ENCODE assay signal across 9 mouse cellular contexts in the genomic region with DNA sequence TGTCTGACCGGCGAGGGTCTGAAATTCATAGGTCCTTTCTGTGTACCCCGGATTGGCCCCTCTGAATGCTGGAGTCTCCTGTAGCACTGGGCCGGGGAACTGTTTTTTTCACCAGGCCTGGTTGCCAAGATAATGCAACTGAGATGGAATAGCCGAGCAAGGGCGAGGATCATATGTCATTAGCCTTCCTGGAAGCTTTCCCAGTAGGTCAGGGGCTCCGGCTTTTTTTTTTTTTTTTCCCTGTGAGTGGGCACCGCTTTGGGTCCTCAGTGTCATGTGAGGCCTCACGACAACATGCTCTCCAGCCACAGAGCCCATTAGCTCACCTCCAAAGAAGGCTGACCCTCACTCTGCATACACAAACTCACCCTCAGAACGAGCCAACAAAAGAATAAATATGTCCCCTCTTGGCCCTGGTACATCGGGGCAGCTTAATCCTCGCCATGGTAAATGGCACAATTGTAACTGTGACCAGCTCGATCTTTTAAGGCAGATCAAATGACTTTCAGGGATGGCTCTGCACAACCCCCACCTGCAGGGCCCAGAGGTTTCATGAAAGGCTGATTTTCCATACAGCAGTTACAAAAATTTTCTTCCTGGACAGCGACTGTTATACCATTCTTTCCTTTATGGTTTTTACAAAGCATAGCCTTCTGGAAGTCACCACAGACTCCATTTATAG. TPM values are rescaled to one million over a fixed set of nuclear protein-coding genes. Genes with fewer than 3 reads are reported as not detected.
DNase-seq lines count a peak whose midpoint lies in the region; ATAC-seq and TF ChIP-seq lines count a peak whose summit lies in the region.
"Had no signal": no experiment of that assay in that cellular context is flagged by ENCODE, and none has a peak within 500 bp of the region (broad histone marks: within the 10 kb centered on the region; RNA-seq: fewer than 3 reads in every experiment).

No protein-coding gene starts in this region.

- H3K36me3 ChIP-seq in kidney, embryonic 14.5 days (ENCODE audit: control insufficient read depth, insufficient read depth, low read length), result no peaks in the 10 kb centered on the region
- no peaks in the 10 kb centered on the region for H3K36me3 ChIP-seq in heart, embryonic 11.5 days (ENCODE audit: control insufficient read depth, insufficient read depth, low read length)
- no peaks in the 10 kb centered on the region for H3K36me3 ChIP-seq in limb, embryonic 15.5 days

- H3K4me1 ChIP-seq in kidney, embryonic 14.5 days (ENCODE audit: control insufficient read depth, insufficient read depth, low read length), result peaks cover 8% of the 10 kb centered on the region; the same call in 1 of the 2 replicates
- peaks cover 20% of the 10 kb centered on the region for H3K4me1 ChIP-seq in heart, embryonic 11.5 days (ENCODE audit: control insufficient read depth, insufficient read depth, low read length)
- H3K4me1 ChIP-seq in limb, embryonic 15.5 days, result peaks cover 25% of the 10 kb centered on the region

- 51% methylated on average over 14 of the region's 14 CpGs for WGBS in kidney, embryonic 14.5 days
- 48% methylated on average over 14 of the region's 14 CpGs for WGBS in heart, embryonic 11.5 days (ENCODE audit: insufficient replicate concordance)
- 52% methylated on average over 14 of the region's 14 CpGs for WGBS in limb, embryonic 15.5 days

- intact Hi-C loops in left cerebral cortex, postnatal 10 days (cut with DNase I), result no loop called here
- intact Hi-C loops in left cerebral cortex, adult 2 months (cut with DNase I), result no loop called here

- ATAC-seq in kidney, embryonic 14.5 days (ENCODE audit: low FRiP score, low TSS enrichment), result 0 out of 2 replicates have a peak, but pooled peaks have one; percentile 16
- no peak for ATAC-seq in heart, embryonic 11.5 days (replicated peaks; ENCODE audit: insufficient number of reproducible peaks, low FRiP score, low TSS enrichment)
- 0 out of 2 replicates have a peak, but pooled peaks have one; percentile 35 for ATAC-seq in limb, embryonic 15.5 days (ENCODE audit: insufficient number of reproducible peaks, low FRiP score, low TSS enrichment, low read depth)
- no peak for ATAC-seq in activated CD4-positive, CD25-positive, alpha-beta regulatory T cell, adult 4 months

- H3K27me3 ChIP-seq in kidney, embryonic 14.5 days (ENCODE audit: control insufficient read depth, insufficient read depth, low read length), result no peaks in the 10 kb centered on the region
- H3K27me3 ChIP-seq in heart, embryonic 11.5 days (ENCODE audit: control insufficient read depth, insufficient read depth, low read length), result no peaks in the 10 kb centered on the region
- no peaks in the 10 kb centered on the region for H3K27me3 ChIP-seq in limb, embryonic 15.5 days

- H3K27ac ChIP-seq in kidney, embryonic 14.5 days (ENCODE audit: low read depth, low read length), result no peak overlapping the region
- H3K27ac ChIP-seq in heart, embryonic 11.5 days (ENCODE audit: low read depth, low read length), result peak overlapping the region; percentile 76
- peak overlapping the region; percentile 24; the same call in 1 of the 2 replicates for H3K27ac ChIP-seq in limb, embryonic 15.5 days
- no peak overlapping the region for H3K27ac ChIP-seq in left cerebral cortex, adult 2 months

- no peak overlapping the region for H3K4me3 ChIP-seq in kidney, embryonic 14.5 days (ENCODE audit: low read length)
- H3K4me3 ChIP-seq in heart, embryonic 11.5 days (ENCODE audit: low read depth, low read length), result no peak overlapping the region
- no peak overlapping the region for H3K4me3 ChIP-seq in limb, embryonic 15.5 days
- no peak overlapping the region for H3K4me3 ChIP-seq in left cerebral cortex, adult 2 months

- DNase-seq in kidney, adult 8-10 months, result no peak
- DNase-seq in adrenal gland, postnatal 14 days, result peak; percentile 59
- no peak for DNase-seq in left cerebral cortex, postnatal 10 days (ENCODE audit: extremely low spot score in 1 of 2, low spot score in 2 of 2)
- DNase-seq in left cerebral cortex, adult 2 months (ENCODE audit: extremely low spot score in 1 of 2, low spot score in 2 of 2), result no peak
- DNase-seq: cerebellum, adult 8-10 months had no signal

- no peak overlapping the region; the same call in 1 of the 2 replicates for H3K4me2 ChIP-seq in kidney, embryonic 14.5 days (replicated peaks; ENCODE audit: low read depth, low read length)
- no peak overlapping the region for H3K4me2 ChIP-seq in heart, embryonic 11.5 days
- H3K4me2 ChIP-seq in limb, embryonic 15.5 days, result no peak overlapping the region

- no peaks in the 10 kb centered on the region for H3K9me3 ChIP-seq in kidney, embryonic 14.5 days (ENCODE audit: control insufficient read depth, low read length)
- no peaks in the 10 kb centered on the region for H3K9me3 ChIP-seq in heart, embryonic 11.5 days (replicated peaks; ENCODE audit: control insufficient read depth, low read length)
- H3K9me3 ChIP-seq in limb, embryonic 15.5 days, result no peaks in the 10 kb centered on the region

- TF ChIP-seq CTCF in left cerebral cortex, adult 2 months (IDR thresholded peaks at IDR 0.05), result no peak

- H3K9ac ChIP-seq in kidney, embryonic 14.5 days (ENCODE audit: low read depth, low read length), result no peak overlapping the region
- no peak overlapping the region for H3K9ac ChIP-seq in heart, embryonic 11.5 days (ENCODE audit: low read depth, low read length)
- no peak overlapping the region for H3K9ac ChIP-seq in limb, embryonic 15.5 days

RNA-seq across cellular contexts. Expression of a gene that starts 44.3 kb away (rescaled TPM):
- polyA plus RNA-seq in kidney, embryonic 14.5 days (2014; fragmentation: Nextera tagmentation; extraction: Ambion mirVana), result 107 and 120 TPM in 2 replicates
- total RNA-seq in adrenal gland, postnatal 14 days (2021), result 163 and 168 TPM in 2 replicates
- 25.0 and 33.5 TPM in 2 replicates for polyA plus RNA-seq in heart, embryonic 11.5 days (2014; fragmentation: Nextera tagmentation; extraction: Ambion mirVana)
- polyA plus RNA-seq in limb, embryonic 15.5 days (2015; fragmentation: Nextera tagmentation; extraction: Ambion mirVana), result 18.6 and 25.5 TPM in 2 replicates
- polyA plus RNA-seq in activated CD4-positive, CD25-positive, alpha-beta regulatory T cell, adult 4 months (2017; shearing (Covaris generic)), result under 1 TPM in 1 of 2 experiments, not detected in 1; 0.08 TPM
- total RNA-seq in left cerebral cortex, postnatal 10 days (2021), result 100 to 1,000 TPM; 164 to 181 TPM
- 100 to 1,000 TPM; 140 to 143 TPM for total RNA-seq in left cerebral cortex, adult 2 months (2021)

Comparison
In these comparisons a context has a peak if more than half of its experiments do, and no peak if none do; other contexts are left out.
1. ATAC-seq: peak in kidney, embryonic 14.5 days (single experiment) and limb, embryonic 15.5 days (single experiment); none in heart, embryonic 11.5 days (single experiment) and activated CD4-positive, CD25-positive, alpha-beta regulatory T cell, adult 4 months (single experiment).
2. H3K27ac ChIP-seq: peak in heart, embryonic 11.5 days (single experiment) and limb, embryonic 15.5 days (single experiment); none in kidney, embryonic 14.5 days (single experiment) and left cerebral cortex, adult 2 months (single experiment).
3. RNA of a gene that starts 44.3 kb away (polyA plus RNA-seq): 107 to 120 TPM in kidney, embryonic 14.5 days, 25.0 to 33.5 TPM in heart, embryonic 11.5 days and 18.6 to 25.5 TPM in limb, embryonic 15.5 days; 0.08 TPM in activated CD4-positive, CD25-positive, alpha-beta regulatory T cell, adult 4 months; every median in the first group is over 10 times any median in the second.